Mouse (Mus musculus) cerebellum, adult 2 months (tissue): ENCODE results near the gene Rnase13.

Experiments used
- CTCF ChIP-seq: fragments of 200-500 bp; IDR thresholded peaks from 2 replicates; pipeline ENCODE4 v1.5.1; 2011; ENCODE audit warnings: low read depth, mild to moderate bottlenecking, control low read depth, low read length, moderate library complexity, borderline replicate concordance; ENCODE audit not compliant: insufficient read depth
- POLR2A ChIP-seq: fragments of 200-500 bp; IDR thresholded peaks from 2 replicates; pipeline ENCODE4 v1.6.1; 2011; ENCODE audit warnings: low read length, control low read depth, borderline replicate concordance; ENCODE audit not compliant: insufficient read depth

DNA sequence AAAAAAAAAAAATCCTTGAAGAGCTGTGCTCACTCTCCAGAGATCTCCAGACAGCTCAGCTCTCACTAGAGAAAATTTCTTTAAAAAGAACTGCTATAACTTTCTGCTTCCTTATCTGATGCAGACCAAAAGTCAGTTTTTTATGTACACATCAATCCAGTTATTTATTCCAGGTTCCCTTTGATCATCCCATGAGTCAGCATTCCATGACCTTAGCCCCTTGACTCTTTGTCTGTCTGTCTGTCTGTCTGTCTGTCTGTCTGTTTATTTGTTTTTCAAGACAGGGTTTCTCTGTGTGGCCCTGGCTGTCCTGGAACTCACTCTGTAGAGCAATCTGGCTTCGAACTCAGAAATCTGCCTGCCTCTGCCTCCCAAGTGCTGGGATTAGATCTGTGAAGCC lies 23.2 kb downstream of the Rnase13 start:
- TF ChIP-seq CTCF, result no peak
- TF ChIP-seq POLR2A, result no peak
